Mouse (Mus musculus): ENCODE measurements around the gene Nup54.

- TF ChIP-seq POLR2A (IDR thresholded peaks at IDR 0.05; ENCODE audit: low read depth, low read length) (no peak), CTCF (IDR thresholded peaks at IDR 0.05; ENCODE audit: borderline replicate concordance, insufficient read depth, low read length) (no peak)
Measured at GRCm38 (mm10) chr5:92371361-92371976, 63.5 kb downstream of the Nup54 start.
